Mouse (Mus musculus) heart, embryonic 14.5 days (tissue): Measurements from ENCODE around the gene Blm. TPM values are rescaled to one million over a fixed set of nuclear protein-coding genes. Genes with fewer than 3 reads are reported as not detected.
A peak's percentile ranks its signal among the peaks of the same experiment; 100 is the strongest.

Experiments
- ATAC-seq: fragments of 200-750 bp; cut with Nextera tagmentation; 2 replicates; pipeline ENCODE4 v1.8.0; 2017; ENCODE audit warnings: low read depth, moderate TSS enrichment; ENCODE audit not compliant: insufficient number of reproducible peaks, insufficient read depth, low FRiP score
- H3K27ac ChIP-seq, 2 experiments: fragments of 200-500 bp in 1 of 2; fragments of 300-500 bp in 1 of 2; sonication (generic) in 1 of 2; replicated peaks in 1 of 2; 2 replicates each; pipeline ENCODE4 v1.5.1; 2012 to 2014; ENCODE audit warnings: low read depth in 2 of 2, low read length in 2 of 2, control low read depth in 1 of 2, mild to moderate bottlenecking in 1 of 2, mixed read lengths in 1 of 2; ENCODE audit not compliant: control insufficient read depth in 1 of 2, insufficient read depth in 1 of 2
- H3K27me3 ChIP-seq: fragments of 300-500 bp; sonication (generic); 2 replicates; pipeline ENCODE4 v1.6.1; 2014; ENCODE audit warnings: mild to moderate bottlenecking, low read length, control low read depth; ENCODE audit not compliant: control insufficient read depth, insufficient read depth
- H3K36me3 ChIP-seq: fragments of 300-500 bp; sonication (generic); 2 replicates; pipeline ENCODE4 v1.6.1; 2014; ENCODE audit warnings: mild to moderate bottlenecking, control low read depth, low read length, mixed read lengths; ENCODE audit not compliant: control insufficient read depth, insufficient read depth
- H3K4me1 ChIP-seq, 2 experiments: fragments of 200-500 bp in 1 of 2; fragments of 300-500 bp in 1 of 2; sonication (generic) in 1 of 2; 2 replicates each; pipeline ENCODE4 v1.6.1; 2012 to 2014; ENCODE audit warnings: low read length in 2 of 2, control low read depth in 1 of 2, mixed read lengths in 1 of 2; ENCODE audit not compliant: control insufficient read depth in 2 of 2, insufficient read depth in 2 of 2
- H3K4me2 ChIP-seq: fragments of 300-500 bp; sonication (generic); 2 replicates; pipeline ENCODE4 v1.6.1; 2014; ENCODE audit warnings: mild to moderate bottlenecking, low read length
- H3K4me3 ChIP-seq, 2 experiments: fragments of 200-500 bp in 1 of 2; fragments of 300-500 bp in 1 of 2; sonication (generic) in 1 of 2; 2 replicates each; pipeline ENCODE4 v1.5.1; 2012 to 2014; ENCODE audit warnings: low read length in 2 of 2, mild to moderate bottlenecking in 2 of 2, control low read depth in 1 of 2, low read depth in 1 of 2, moderate library complexity in 1 of 2; ENCODE audit not compliant: control insufficient read depth in 1 of 2, insufficient read depth in 1 of 2
- H3K9ac ChIP-seq: fragments of 300-500 bp; sonication (generic); 2 replicates; pipeline ENCODE4 v1.6.1; 2014; ENCODE audit warnings: mild to moderate bottlenecking, low read length
- H3K9me3 ChIP-seq: fragments of 300-500 bp; sonication (generic); 2 replicates; pipeline ENCODE4 v1.6.1; 2016; ENCODE audit warnings: low read length, control low read depth; ENCODE audit not compliant: control insufficient read depth
- WGBS: fragments of 180-500 bp; shearing (Covaris S2); extraction: QIAGEN DNeasy Blood & Tissue Kit; methylation state at CpG from one replicate; pipeline ENCODE4 v1.1.7; 2014; 5-methylcytosine and 5-hydroxymethylcytosine counted together
- polyA plus RNA-seq: library from polyadenylated mRNA; unstranded; fragments of >200 nt; fragmentation: Nextera tagmentation; extraction: Ambion mirVana; gene quantifications from 2 replicates; pipeline ENCODE4 v1.2.1, GENCODE M21; 2014

Gene Blm
- polyA plus RNA-seq, 1 experiment from 2014 or later, result 16.5 TPM

DNA sequence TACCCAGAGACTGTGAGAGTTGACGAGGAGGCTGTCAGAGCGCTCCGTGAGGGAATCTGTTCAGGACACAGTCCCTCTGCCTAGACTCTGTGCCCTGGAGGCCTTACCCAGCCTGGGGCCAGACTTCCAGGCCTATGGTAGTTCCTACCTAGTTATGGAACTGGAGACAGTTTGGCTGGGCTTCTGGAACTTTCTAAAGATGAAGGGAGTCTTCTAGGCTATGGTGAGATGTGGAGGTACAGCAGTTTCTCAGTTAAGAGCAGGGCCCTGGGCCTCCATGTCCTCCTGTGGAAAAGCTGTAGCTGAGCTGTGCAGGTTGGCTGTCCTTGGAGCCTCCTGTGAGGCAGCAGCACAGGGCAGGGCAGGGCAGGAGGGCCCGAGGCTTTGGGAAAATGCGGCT lies 82.7 kb downstream of the Blm start:
- H3K36me3 ChIP-seq, result peaks cover 20% of the 10 kb centered on the region
- H3K4me3 ChIP-seq, result no peak overlapping the region
- no peaks in the 10 kb centered on the region for H3K27me3 ChIP-seq
- peak overlapping the region; percentile 25; the same call in 1 of the 2 replicates for H3K9ac ChIP-seq
- 69% methylated on average over 5 of the region's 5 CpGs for WGBS
- H3K9me3 ChIP-seq, result no peaks in the 10 kb centered on the region
- H3K4me2 ChIP-seq, result no peak overlapping the region
- peaks cover 25 to 33% of the 10 kb centered on the region in 2 experiments for H3K4me1 ChIP-seq
- H3K27ac ChIP-seq, result peak overlapping the region; percentile 33 to 69
- no peak for ATAC-seq

DNA sequence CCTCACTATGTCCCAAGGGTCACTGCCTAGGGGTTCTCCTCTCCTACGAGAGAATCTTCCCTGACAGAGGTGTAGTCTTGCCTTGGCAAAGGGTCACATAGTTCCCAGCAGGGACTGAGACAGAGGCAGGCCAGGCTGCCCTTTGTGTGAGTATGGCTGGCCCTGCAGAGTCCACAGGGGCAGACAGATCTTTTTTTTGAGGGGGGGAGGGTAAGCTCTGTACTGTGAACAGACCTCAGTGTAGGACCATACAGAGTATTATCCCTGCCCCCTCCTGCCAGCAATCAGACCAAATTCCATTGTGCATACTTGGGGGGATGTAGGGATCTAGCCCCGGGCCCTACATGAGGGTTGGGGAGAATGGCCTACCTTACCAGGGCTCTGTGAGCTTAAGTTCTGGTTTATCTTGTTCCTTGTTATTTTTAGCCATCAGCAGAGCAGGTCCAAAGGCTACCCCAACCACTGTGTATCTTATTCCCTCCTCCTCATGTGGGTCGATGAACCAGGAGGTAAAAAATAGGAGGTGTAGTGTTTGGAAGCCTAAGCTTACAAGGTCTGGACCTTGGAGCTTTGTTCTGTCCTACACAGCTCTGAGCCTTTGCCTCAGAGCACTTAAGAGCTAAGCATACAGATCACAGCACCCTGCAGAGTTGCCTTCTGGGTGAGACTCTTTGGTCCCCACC lies 83.2 kb downstream of the Blm start:
- Histone ChIP-seq H3K4me3 (no peak overlapping the region), H3K36me3 (peaks cover 20% of the 10 kb centered on the region), H3K4me1 (peaks cover 27 to 36% of the 10 kb centered on the region in 2 experiments), H3K27me3 (no peaks in the 10 kb centered on the region), H3K27ac (peak overlapping the region; percentile 33 to 69), H3K4me2 (no peak overlapping the region), H3K9ac (peak overlapping the region; percentile 28; the same call in 1 of the 2 replicates), H3K9me3 (no peaks in the 10 kb centered on the region)
- 34% methylated on average over 3 of the region's 3 CpGs for WGBS
- ATAC-seq, result peak; percentile 36

DNA sequence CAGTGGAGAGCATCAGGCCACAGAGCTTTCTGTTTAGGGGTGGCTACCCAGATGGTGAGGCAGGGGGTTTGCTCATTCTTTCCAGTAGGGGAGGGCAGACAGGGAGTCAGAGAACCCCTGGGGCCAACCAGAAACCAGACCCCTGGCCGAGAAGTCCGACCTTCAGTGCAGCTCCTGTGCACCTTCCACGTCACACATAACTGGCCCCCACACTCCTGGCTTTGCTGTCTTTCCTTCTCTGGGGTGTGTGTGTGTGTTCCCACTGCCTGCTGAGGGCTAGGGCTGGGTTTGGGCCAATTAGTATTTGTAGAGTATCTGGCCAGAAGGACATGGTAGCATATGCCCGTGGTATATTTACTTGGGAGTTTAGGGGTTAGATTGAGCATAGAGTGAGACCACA lies 84.6 kb downstream of the Blm start:
- Histone ChIP-seq H3K4me1 (peaks cover 31 to 42% of the 10 kb centered on the region in 2 experiments), H3K4me3 (no peak overlapping the region), H3K9me3 (no peaks in the 10 kb centered on the region), H3K4me2 (no peak overlapping the region), H3K27ac (no peak overlapping the region), H3K36me3 (peaks cover 20% of the 10 kb centered on the region), H3K9ac (no peak overlapping the region), H3K27me3 (no peaks in the 10 kb centered on the region)
- ATAC-seq, result no peak
- 73% methylated on average over 4 of the region's 4 CpGs for WGBS

DNA sequence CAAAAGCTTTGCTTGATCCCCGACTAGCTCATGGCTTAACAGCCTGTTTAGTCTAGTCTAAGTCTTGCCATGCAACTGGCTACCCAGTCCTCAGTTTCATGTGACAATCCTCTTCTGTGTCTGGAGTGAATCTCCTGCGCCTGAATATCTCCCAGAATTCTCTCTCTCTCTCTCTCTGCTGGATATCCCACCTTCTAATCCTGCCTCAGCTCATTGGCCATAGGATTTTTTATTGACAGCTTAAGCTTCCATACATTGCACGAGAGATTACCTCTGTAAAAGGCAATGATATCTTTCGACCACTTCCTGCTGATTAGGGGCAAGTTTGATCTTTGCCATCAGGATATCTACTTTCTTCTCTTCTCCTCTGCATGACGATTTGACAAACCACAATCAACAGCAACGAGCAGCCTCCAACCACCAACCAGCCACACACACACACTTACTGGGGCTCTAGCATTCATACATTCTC lies 85.3 kb downstream of the Blm start:
- Histone ChIP-seq H3K4me3 (no peak overlapping the region), H3K4me2 (no peak overlapping the region), H3K27ac (no peak overlapping the region), H3K9me3 (no peaks in the 10 kb centered on the region), H3K27me3 (no peaks in the 10 kb centered on the region), H3K36me3 (peaks cover 15% of the 10 kb centered on the region), H3K9ac (no peak overlapping the region), H3K4me1 (peaks cover 37 to 49% of the 10 kb centered on the region in 2 experiments)
- WGBS, result 42% methylated on average over 6 of the region's 6 CpGs
- ATAC-seq, result no peak

DNA sequence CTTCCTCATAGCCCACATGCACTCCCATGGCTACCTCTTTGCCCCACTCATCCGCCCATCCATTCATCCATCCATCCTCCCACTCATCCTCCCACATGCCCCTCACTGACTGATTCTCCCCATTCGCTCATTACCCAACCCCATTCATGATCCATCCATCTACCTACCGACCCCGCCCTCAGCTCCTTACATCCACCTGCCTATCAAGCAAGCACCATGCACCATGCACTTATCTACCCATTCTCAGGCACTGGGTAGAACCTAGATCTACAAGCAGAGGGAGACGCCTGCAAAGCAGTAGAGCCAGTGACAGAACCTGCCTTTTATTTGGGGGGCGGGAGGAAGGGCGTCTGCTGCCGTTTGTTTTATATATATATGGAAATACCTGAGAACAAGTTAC lies 87.6 kb downstream of the Blm start:
- no peaks in the 10 kb centered on the region for H3K9me3 ChIP-seq
- no peaks in the 10 kb centered on the region for H3K27me3 ChIP-seq
- H3K4me3 ChIP-seq, result no peak overlapping the region
- peaks cover 4% of the 10 kb centered on the region; the same call in 1 of the 2 replicates for H3K36me3 ChIP-seq
- WGBS, result 92% methylated on average over 8 of the region's 8 CpGs
- H3K9ac ChIP-seq, result no peak overlapping the region
- H3K27ac ChIP-seq, result no peak overlapping the region
- peaks cover 55 to 67% of the 10 kb centered on the region in 2 experiments for H3K4me1 ChIP-seq
- H3K4me2 ChIP-seq, result no peak overlapping the region
- no peak for ATAC-seq

DNA sequence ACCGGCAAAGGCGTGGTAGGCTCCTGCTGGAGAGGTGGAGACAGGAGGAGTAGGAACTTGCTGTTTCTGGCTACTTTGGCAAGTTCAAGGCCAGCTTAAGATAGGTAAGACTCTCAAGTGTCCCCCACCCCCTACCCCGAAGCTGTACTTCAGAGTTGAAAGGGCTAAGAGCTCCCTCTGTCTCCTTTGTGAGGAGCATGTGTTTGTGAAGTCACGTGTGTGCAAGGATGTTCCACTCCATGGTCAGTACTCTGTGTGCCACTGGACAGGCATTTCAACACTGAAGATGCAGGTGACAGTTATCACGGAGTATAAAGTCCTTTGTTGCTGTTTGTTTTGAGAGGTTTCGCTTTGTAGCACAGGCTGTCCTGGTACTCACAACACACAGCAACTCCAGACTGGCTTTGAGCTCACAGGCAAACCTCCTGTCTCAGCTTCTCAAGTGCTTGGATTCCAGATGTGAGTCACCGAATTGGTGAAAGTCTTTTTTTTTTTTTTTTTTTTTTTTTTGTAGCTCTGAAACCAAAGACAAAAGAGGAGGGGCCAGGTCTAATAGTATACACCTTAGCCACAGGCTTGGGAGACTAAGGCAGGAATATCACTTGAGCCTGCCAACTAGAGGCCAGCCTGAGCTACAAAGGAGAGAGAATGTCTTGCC lies 88.6 kb downstream of the Blm start:
- H3K27me3 ChIP-seq, result no peaks in the 10 kb centered on the region
- H3K27ac ChIP-seq, result peak overlapping the region; percentile 85 to 91
- WGBS, result 25% methylated on average over 7 of the region's 7 CpGs
- ATAC-seq, result no peak
- no peak overlapping the region for H3K9ac ChIP-seq
- H3K9me3 ChIP-seq, result no peaks in the 10 kb centered on the region
- H3K4me2 ChIP-seq, result peak overlapping the region; percentile 27; the same call in 1 of the 2 replicates
- no peaks in the 10 kb centered on the region for H3K36me3 ChIP-seq
- no peak overlapping the region for H3K4me3 ChIP-seq
- H3K4me1 ChIP-seq, result peaks cover 54 to 61% of the 10 kb centered on the region in 2 experiments

DNA sequence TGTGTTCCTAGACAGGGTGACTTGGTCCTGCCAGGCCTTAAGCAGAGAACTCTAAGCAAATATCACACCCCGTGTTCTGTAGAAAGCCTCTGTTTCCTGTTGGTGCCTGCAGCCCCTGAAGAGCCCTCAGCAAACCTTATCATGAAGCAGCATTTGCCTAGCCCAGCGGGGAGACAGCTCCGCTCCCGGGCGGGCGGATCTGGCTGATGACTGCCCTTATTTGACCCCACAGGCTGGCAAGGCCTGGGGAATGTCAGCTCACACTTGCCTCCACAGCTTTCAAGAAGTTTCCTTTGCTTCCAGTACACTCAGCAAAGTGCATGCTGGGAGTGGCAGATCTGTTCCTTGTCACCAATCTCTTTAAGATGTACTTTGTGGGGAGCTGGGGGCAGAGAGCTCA lies 89.4 kb downstream of the Blm start:
- Histone ChIP-seq H3K36me3 (no peaks in the 10 kb centered on the region), H3K27ac (peak overlapping the region; percentile 85 to 91), H3K27me3 (no peaks in the 10 kb centered on the region), H3K4me2 (peak overlapping the region; percentile 43), H3K9ac (0 out of 2 replicates have a peak overlapping the region, but pooled peaks have one; percentile 35), H3K9me3 (no peaks in the 10 kb centered on the region), H3K4me1 (peaks cover 49 to 53% of the 10 kb centered on the region in 2 experiments), H3K4me3 (no peak overlapping the region)
- ATAC-seq, result peak; percentile 85
- WGBS, result 2% methylated on average over 6 of the region's 6 CpGs
